Mouse (Mus musculus) MEL (cell line): Measurements from ENCODE around the gene Vangl1. TPM values are rescaled to one million over a fixed set of nuclear protein-coding genes. Genes with fewer than 3 reads are reported as not detected.

Source experiments
- DNase-seq: peaks from one replicate; pipeline ENCODE4 v3.0.0; 2011; ENCODE audit warnings: low read depth, low spot score
- H3K27ac ChIP-seq: 2 replicates; pipeline ENCODE4 v1.5.1; 2012; ENCODE audit warnings: low read depth, mild to moderate bottlenecking, control low read depth, low read length, moderate library complexity; ENCODE audit not compliant: control insufficient read depth
- H3K27me3 ChIP-seq, 2 experiments: fragments of 150-350 bp in 1 of 2; sonication (generic) in 1 of 2; 2 replicates each; pipeline ENCODE4 v1.6.1; 2012; ENCODE audit warnings: low read length in 2 of 2, mild to moderate bottlenecking in 2 of 2, improper control_type of control experiment in 1 of 2, moderate library complexity in 1 of 2; ENCODE audit not compliant: insufficient read depth in 2 of 2, control insufficient read depth in 1 of 2
- H3K36me3 ChIP-seq, 2 experiments: 2 replicates each; pipeline ENCODE4 v1.6.1; 2012 to 2014; ENCODE audit warnings: low read length in 2 of 2, improper control_type of control experiment in 1 of 2, inconsistent platforms in 1 of 2, mild to moderate bottlenecking in 1 of 2; ENCODE audit not compliant: insufficient read depth in 2 of 2, control insufficient read depth in 1 of 2
- H3K4me1 ChIP-seq, 2 experiments: fragments of 150-350 bp in 1 of 2; sonication (generic) in 1 of 2; 2 replicates each; pipeline ENCODE4 v1.6.1; 2012; ENCODE audit warnings: low read length in 2 of 2, improper control_type of control experiment in 1 of 2, mild to moderate bottlenecking in 1 of 2; ENCODE audit not compliant: insufficient read depth in 2 of 2, control insufficient read depth in 1 of 2
- H3K4me3 ChIP-seq, 2 experiments: fragments of 150-350 bp in 1 of 2; sonication (generic) in 1 of 2; 2 replicates each; pipeline ENCODE4 v1.5.1; 2012; ENCODE audit warnings: low read depth in 2 of 2, low read length in 2 of 2, mild to moderate bottlenecking in 2 of 2, moderate library complexity in 2 of 2, control low read depth in 1 of 2, improper control_type of control experiment in 1 of 2; ENCODE audit not compliant: control insufficient read depth in 1 of 2, insufficient read depth in 1 of 2
- H3K79me2 ChIP-seq: 2 replicates; pipeline ENCODE4 v1.6.1; 2012; ENCODE audit warnings: mild to moderate bottlenecking, low read length, moderate library complexity; ENCODE audit not compliant: control insufficient read depth, poor library complexity, insufficient read depth
- H3K9ac ChIP-seq: 2 replicates; pipeline ENCODE4 v1.6.1; 2012; ENCODE audit warnings: low read depth, mild to moderate bottlenecking, control low read depth, low read length, moderate library complexity; ENCODE audit not compliant: control insufficient read depth, poor library complexity, severe bottlenecking
- H3K9me3 ChIP-seq: fragments of 150-350 bp; sonication (generic); replicated peaks from 2 replicates; pipeline ENCODE4 v1.6.1; 2012; ENCODE audit warnings: mild to moderate bottlenecking, low read length, improper control_type of control experiment, moderate library complexity; ENCODE audit not compliant: insufficient read depth
- CHD1 ChIP-seq: IDR thresholded peaks from 2 replicates; pipeline ENCODE4 v1.6.1; 2012; ENCODE audit warnings: low read depth, mild to moderate bottlenecking, inconsistent platforms, low read length, improper control_type of control experiment
- CHD2 ChIP-seq: IDR thresholded peaks from 2 replicates; pipeline ENCODE4 v1.6.1; 2011; ENCODE audit warnings: low read length, improper control_type of control experiment
- CTCF ChIP-seq, 3 experiments: IDR thresholded peaks in 2 of 3; conservative IDR thresholded peaks in 1 of 3; 2 replicates each; pipeline ENCODE4 v1.5.1; 2011 to 2012; ENCODE audit warnings: low read length in 3 of 3, low read depth in 2 of 3, mild to moderate bottlenecking in 2 of 3, improper control_type of control experiment in 1 of 3, inconsistent platforms in 1 of 3, mixed read lengths in 1 of 3, moderate library complexity in 1 of 3; ENCODE audit not compliant: control insufficient read depth in 1 of 3, insufficient read depth in 1 of 3, poor library complexity in 1 of 3, severe bottlenecking in 1 of 3
- E2F4 ChIP-seq: IDR thresholded peaks from 2 replicates; pipeline ENCODE4 v1.6.1; 2011; ENCODE audit warnings: low read depth, low read length, improper control_type of control experiment, borderline replicate concordance
- ELF1 ChIP-seq: IDR thresholded peaks from 2 replicates; pipeline ENCODE4 v1.6.1; 2014; ENCODE audit warnings: low read depth, mild to moderate bottlenecking, inconsistent platforms, low read length, improper control_type of control experiment, moderate library complexity
- EP300 ChIP-seq, 2 experiments: IDR thresholded peaks; 2 replicates each; pipeline ENCODE4 v1.6.1; 2011; ENCODE audit warnings: improper control_type of control experiment in 2 of 2, low read length in 2 of 2, low read depth in 1 of 2, mild to moderate bottlenecking in 1 of 2
- ETS1 ChIP-seq: IDR thresholded peaks from 2 replicates; pipeline ENCODE4 v1.6.1; 2012; ENCODE audit warnings: low read depth, mild to moderate bottlenecking, inconsistent platforms, low read length, improper control_type of control experiment, moderate library complexity
- GATA1 ChIP-seq: IDR thresholded peaks from 2 replicates; pipeline ENCODE4 v1.6.1; 2011; ENCODE audit warnings: low read depth, low read length, improper control_type of control experiment
- HCFC1 ChIP-seq: IDR thresholded peaks from 2 replicates; pipeline ENCODE4 v1.6.1; 2012; ENCODE audit warnings: low read depth, mild to moderate bottlenecking, inconsistent platforms, low read length, improper control_type of control experiment, moderate library complexity
- KAT2A ChIP-seq: conservative IDR thresholded peaks from 2 replicates; pipeline ENCODE4 v1.6.1; 2012; ENCODE audit warnings: low read depth, low read length, improper control_type of control experiment, inconsistent platforms
- MAFK ChIP-seq: IDR thresholded peaks from 2 replicates; pipeline ENCODE4 v1.6.1; 2011; ENCODE audit warnings: low read depth, mild to moderate bottlenecking, low read length, improper control_type of control experiment, borderline replicate concordance
- MAX ChIP-seq: IDR thresholded peaks from 2 replicates; pipeline ENCODE4 v1.6.1; 2011; ENCODE audit warnings: low read length, improper control_type of control experiment
- MAZ ChIP-seq: IDR thresholded peaks from 2 replicates; pipeline ENCODE4 v1.6.1; 2012; ENCODE audit warnings: low read depth, mild to moderate bottlenecking, inconsistent platforms, low read length, improper control_type of control experiment
- MXI1 ChIP-seq: IDR thresholded peaks from 2 replicates; pipeline ENCODE4 v1.6.1; 2011; ENCODE audit warnings: mild to moderate bottlenecking, low read depth, low read length, improper control_type of control experiment
- MYB ChIP-seq: IDR thresholded peaks from 2 replicates; pipeline ENCODE4 v1.6.1; 2011; ENCODE audit warnings: mild to moderate bottlenecking, low read depth, low read length, improper control_type of control experiment
- NRF1 ChIP-seq: IDR thresholded peaks from 2 replicates; pipeline ENCODE4 v1.6.1; 2014; ENCODE audit warnings: low read depth, mild to moderate bottlenecking, inconsistent platforms, low read length, improper control_type of control experiment, moderate library complexity; ENCODE audit not compliant: poor library complexity, insufficient read depth, severe bottlenecking
- POLR2A ChIP-seq, 2 experiments: IDR thresholded peaks; 2 replicates each; pipeline ENCODE4 v1.6.1; 2011 to 2012; ENCODE audit warnings: low read length in 2 of 2, mild to moderate bottlenecking in 2 of 2, control low read depth in 1 of 2, improper control_type of control experiment in 1 of 2, low read depth in 1 of 2, moderate library complexity in 1 of 2; ENCODE audit not compliant: control insufficient read depth in 1 of 2, insufficient read depth in 1 of 2, poor library complexity in 1 of 2
- RAD21 ChIP-seq: IDR thresholded peaks from 2 replicates; pipeline ENCODE4 v1.6.1; 2011; ENCODE audit warnings: mild to moderate bottlenecking, low read depth, low read length, improper control_type of control experiment
- RCOR1 ChIP-seq: IDR thresholded peaks from 2 replicates; pipeline ENCODE4 v1.6.1; 2012; ENCODE audit warnings: low read depth, mild to moderate bottlenecking, inconsistent platforms, low read length, improper control_type of control experiment
- TAL1 ChIP-seq: IDR thresholded peaks from 2 replicates; pipeline ENCODE4 v1.6.1; 2012; ENCODE audit warnings: mild to moderate bottlenecking, inconsistent platforms, low read length, moderate library complexity, mixed read lengths
- TCF12 ChIP-seq: IDR thresholded peaks from 2 replicates; pipeline ENCODE4 v1.6.1; 2014; ENCODE audit warnings: low read depth, mild to moderate bottlenecking, inconsistent platforms, low read length, improper control_type of control experiment, moderate library complexity
- UBTF ChIP-seq: IDR thresholded peaks from 2 replicates; pipeline ENCODE4 v1.6.1; 2012; ENCODE audit warnings: low read depth, mild to moderate bottlenecking, inconsistent platforms, low read length, improper control_type of control experiment, moderate library complexity, borderline replicate concordance; ENCODE audit not compliant: insufficient read depth
- USF1 ChIP-seq: IDR thresholded peaks from 2 replicates; pipeline ENCODE4 v1.6.1; 2014; ENCODE audit warnings: low read depth, mild to moderate bottlenecking, inconsistent platforms, low read length, improper control_type of control experiment, moderate library complexity
- ZC3H11A ChIP-seq: IDR thresholded peaks from 2 replicates; pipeline ENCODE4 v1.6.1; 2012; ENCODE audit warnings: low read depth, mild to moderate bottlenecking, inconsistent platforms, low read length, improper control_type of control experiment
- polyA plus RNA-seq, 2 experiments: library from polyadenylated mRNA; stranded (reverse) in 1 of 2; unstranded in 1 of 2; fragments of >175 nt in 1 of 2; fragments of >200 nt in 1 of 2; gene quantifications; 2 replicates each; pipeline versions ENCODE4 v1.2.1 to v1.2.4; 2012; ENCODE audit warnings: low replicate concordance in 2 of 2, low read depth in 1 of 2; ENCODE audit not compliant: insufficient read length in 2 of 2, insufficient read depth in 1 of 2, missing spikeins in 1 of 2
- total RNA-seq: library from RNA; depleted of rRNA; stranded (reverse); fragments of 300-350 nt; gene quantifications from 2 replicates; pipeline ENCODE4 v1.2.3, GENCODE M21; 2012

The Vangl1 gene
- total and polyA plus RNA-seq, 3 experiments, result 6.5 to 15.1 TPM; not detected in 1

GRCm38 (mm10) chr3:102158759-102159422 lies 45.6 kb downstream of the Vangl1 start:
- no peaks in the 10 kb centered on the region for H3K9me3 ChIP-seq
- H3K9ac ChIP-seq, result no peak overlapping the region
- DNase-seq, result peak; percentile 41
- H3K79me2 ChIP-seq, result no peaks in the 10 kb centered on the region
- H3K36me3 ChIP-seq, result peaks cover 0 to 15% of the 10 kb centered on the region in 2 experiments; a peak in 2 of 4 replicates
- no peak overlapping the region for H3K27ac ChIP-seq
- H3K4me3 ChIP-seq, result no peak overlapping the region
- peaks cover 3 to 13% of the 10 kb centered on the region in 2 experiments; a peak in 3 of 4 replicates for H3K4me1 ChIP-seq
- TF ChIP-seq GATA1 (0 out of 2 replicates have a peak, but pooled peaks have one; percentile 21), ZC3H11A (no peak), ELF1 (0 out of 2 replicates have a peak, but pooled peaks have one; percentile 15), MYB (no peak), POLR2A (IDR thresholded peaks at IDR 0.05; ENCODE audit: control insufficient read depth in 1 of 2, insufficient read depth in 1 of 2, low read depth in 1 of 2, low read length in 2 of 2, poor library complexity in 1 of 2) (no peak), MAX (no peak), NRF1 (no peak), MAZ (no peak), UBTF (no peak), KAT2A (no peak), RAD21 (no peak), USF1 (no peak), ETS1 (0 out of 2 replicates have a peak, but pooled peaks have one; percentile 28), TCF12 (no peak), MAFK (no peak), E2F4 (no peak)
- H3K27me3 ChIP-seq, result no peaks in the 10 kb centered on the region

- TF ChIP-seq TAL1 (no peak), MAFK (no peak), CTCF (IDR thresholded peaks at IDR 0.05 in 2 of 3, conservative IDR thresholded peaks at IDR 0.05 in 1 of 3; ENCODE audit: control insufficient read depth in 1 of 3, insufficient read depth in 1 of 3, low read depth in 2 of 3, low read length in 3 of 3, poor library complexity in 1 of 3, severe bottlenecking in 1 of 3) (no peak), KAT2A (no peak), MAX (no peak), ELF1 (no peak), CHD1 (no peak), MXI1 (no peak), HCFC1 (no peak), GATA1 (no peak), RCOR1 (no peak), ZC3H11A (no peak), CHD2 (no peak), RAD21 (no peak), TCF12 (no peak), EP300 (IDR thresholded peaks at IDR 0.05; ENCODE audit: low read depth in 1 of 2, low read length in 2 of 2) (no peak), UBTF (no peak)
- TF ChIP-seq, all 39 proteins: peak for 0
- Histone ChIP-seq H3K9ac (no peak overlapping the region), H3K79me2 (no peaks in the 10 kb centered on the region), H3K27ac (no peak overlapping the region), H3K9me3 (no peaks in the 10 kb centered on the region), H3K4me3 (no peak overlapping the region), H3K4me1 (peaks cover 3 to 12% of the 10 kb centered on the region in 2 experiments; a peak in 3 of 4 replicates), H3K36me3 (peaks cover 0 to 11% of the 10 kb centered on the region in 2 experiments; a peak in 2 of 4 replicates), H3K27me3 (no peaks in the 10 kb centered on the region)
- DNase-seq, result no peak
These were observed 46.8 kb downstream of the Vangl1 start for GRCm38 (mm10) chr3:102157652-102158051.
